Mouse (Mus musculus) CH12F3 (cell line): ENCODE measurements around the gene Ghr.

ENCODE experiments used
- in situ Hi-C: fragments of 300-500 bp; cut with MboI; formaldehyde crosslinking; loops from 2 replicates; pipeline ENCODE4 v1.14.3; 2020; ENCODE audit warnings: low sequenced_read_pairs

Gene Ghr

GRCm38 (mm10) chr15:3582807-3583636 lies at the start of gene Ghr:
Gene Ghr, minus strand, starts transcription at chr15:3583492.
- in situ Hi-C loops: no loop called here

- in situ Hi-C loops: no loop called here
Measured at GRCm38 (mm10) chr15:3622746-3623145, 39.5 kb upstream of the Ghr start.

GRCm38 (mm10) chr15:3620368-3620767 lies 37.1 kb upstream of the Ghr start:
- in situ Hi-C loops: no loop called here

GRCm38 (mm10) chr15:3618311-3618710 lies 35.0 kb upstream of the Ghr start:
- in situ Hi-C loops: no loop called here

- in situ Hi-C loops: no loop called here
Measured at GRCm38 (mm10) chr15:3611961-3612360, 28.7 kb upstream of the Ghr start.

GRCm38 (mm10) chr15:3607951-3608350 lies 24.7 kb upstream of the Ghr start:
- in situ Hi-C loops: no loop called here

GRCm38 (mm10) chr15:3602098-3602486 lies 18.8 kb upstream of the Ghr start:
- in situ Hi-C loops: no loop called here

GRCm38 (mm10) chr15:3601422-3602097 lies 18.3 kb upstream of the Ghr start:
- in situ Hi-C loops: no loop called here

GRCm38 (mm10) chr15:3587879-3588278 lies 4.6 kb upstream of the Ghr start:
- in situ Hi-C loops: no loop called here

GRCm38 (mm10) chr15:3584361-3584760 lies 1.1 kb upstream of the Ghr start:
- in situ Hi-C loops: no loop called here

GRCm38 (mm10) chr15:3581861-3582806 lies 1.2 kb downstream of the Ghr start:
- in situ Hi-C loops: no loop called here

- in situ Hi-C loops: no loop called here
Measured at GRCm38 (mm10) chr15:3581337-3581736, 2.0 kb downstream of the Ghr start.

- in situ Hi-C loops: no loop called here
Measured at GRCm38 (mm10) chr15:3580216-3580615, 3.1 kb downstream of the Ghr start.

GRCm38 (mm10) chr15:3578286-3578980 lies 4.9 kb downstream of the Ghr start:
- in situ Hi-C loops: no loop called here

GRCm38 (mm10) chr15:3569178-3569903 lies 14.0 kb downstream of the Ghr start:
- in situ Hi-C loops: no loop called here

- in situ Hi-C loops: no loop called here
Measured at GRCm38 (mm10) chr15:3564570-3564969, 18.7 kb downstream of the Ghr start.

- in situ Hi-C loops: no loop called here
Measured at GRCm38 (mm10) chr15:3563929-3564516, 19.3 kb downstream of the Ghr start.

- in situ Hi-C loops: no loop called here
Measured at GRCm38 (mm10) chr15:3563473-3563872, 19.8 kb downstream of the Ghr start.

- in situ Hi-C loops: no loop called here
Measured at GRCm38 (mm10) chr15:3558524-3558923, 24.8 kb downstream of the Ghr start.

- in situ Hi-C loops: no loop called here
Measured at GRCm38 (mm10) chr15:3544289-3544688, 39.0 kb downstream of the Ghr start.
